In the genomic region with DNA sequence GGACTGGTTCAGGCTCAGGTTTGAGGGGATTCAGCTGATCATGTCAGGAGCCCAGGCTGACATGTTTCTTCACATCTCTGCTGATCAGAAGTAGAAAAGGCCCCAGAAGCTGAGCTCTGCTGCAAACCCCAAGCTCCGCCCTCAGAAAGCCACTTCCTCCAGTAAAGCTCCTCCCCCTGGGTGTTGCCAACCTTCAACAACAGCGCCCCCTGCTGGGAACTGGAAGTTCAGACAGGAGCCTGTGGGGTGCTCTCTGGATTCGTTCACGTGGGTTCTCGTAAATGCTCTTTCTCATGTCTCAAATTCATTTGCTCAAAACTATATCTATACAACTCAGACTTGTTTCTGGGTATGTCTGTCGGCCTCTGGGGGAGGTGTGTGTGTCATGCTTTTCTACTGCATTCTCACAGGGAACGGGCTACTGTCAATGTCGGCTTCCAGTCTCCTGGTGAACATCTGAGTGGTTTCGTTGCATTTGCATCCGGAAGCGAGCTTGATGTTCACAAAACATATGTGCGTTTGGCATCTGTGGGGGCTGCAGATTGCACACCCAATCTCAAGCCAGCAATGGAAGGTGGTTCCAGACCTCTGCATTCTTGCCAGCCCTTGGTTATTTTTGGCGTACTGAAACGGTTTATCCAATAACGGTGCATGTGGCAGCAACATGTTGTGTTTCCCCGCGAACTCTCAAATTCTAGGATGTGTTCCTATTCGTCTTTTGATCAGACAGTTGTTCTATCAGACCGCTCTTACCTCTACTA, we compare ENCODE assay signal across 8 mouse cellular contexts.
A peak's percentile ranks its signal among the peaks of the same experiment; 100 is the strongest.
DNase-seq lines count a peak whose midpoint lies in the region; ATAC-seq and TF ChIP-seq lines count a peak whose summit lies in the region.

No protein-coding gene starts in this region.

- no peaks in the 10 kb centered on the region for H3K9me3 ChIP-seq in lung, postnatal 0 days (ENCODE audit: low read length)
- peaks cover 3% of the 10 kb centered on the region; the same call in 1 of the 2 replicates for H3K9me3 ChIP-seq in hindbrain, embryonic 13.5 days

- no peaks in the 10 kb centered on the region for H3K27me3 ChIP-seq in lung, postnatal 0 days (replicated peaks; ENCODE audit: insufficient read depth, low read length)
- H3K27me3 ChIP-seq in thymus, adult 2 months (ENCODE audit: control insufficient read depth, insufficient read depth, low read length), result no peaks in the 10 kb centered on the region
- H3K27me3 ChIP-seq in hindbrain, embryonic 13.5 days, result no peaks in the 10 kb centered on the region

- no peak overlapping the region for H3K4me2 ChIP-seq in lung, postnatal 0 days (replicated peaks; ENCODE audit: low read depth, low read length)
- H3K4me2 ChIP-seq in hindbrain, embryonic 13.5 days, result no peak overlapping the region

- H3K4me1 ChIP-seq in lung, postnatal 0 days (ENCODE audit: insufficient read depth, low read depth, low read length), result no peaks in the 10 kb centered on the region
- H3K4me1 ChIP-seq in thymus, adult 2 months (replicated peaks; ENCODE audit: control insufficient read depth, insufficient read depth, low read length), result no peaks in the 10 kb centered on the region
- H3K4me1 ChIP-seq in hindbrain, embryonic 13.5 days (replicated peaks), result peaks cover 11% of the 10 kb centered on the region

- no peak overlapping the region for H3K4me3 ChIP-seq in lung, postnatal 0 days (ENCODE audit: low read depth, low read length)
- H3K4me3 ChIP-seq in thymus, adult 2 months (ENCODE audit: control insufficient read depth, insufficient read depth, low read length), result no peak overlapping the region
- H3K4me3 ChIP-seq in hindbrain, embryonic 13.5 days, result no peak overlapping the region

- TF ChIP-seq EP300 in lung, postnatal 0 days (IDR thresholded peaks at IDR 0.05), result no peak

- no peak for ATAC-seq in lung, postnatal 0 days
- ATAC-seq in hindbrain, embryonic 13.5 days (ENCODE audit: low FRiP score), result no peak

- TF ChIP-seq POLR2A in thymus, adult 2 months (IDR thresholded peaks at IDR 0.05; ENCODE audit: control insufficient read depth, extremely low read depth, insufficient read depth, low read length, poor library complexity), result no peak

- peak; percentile 43 for TF ChIP-seq CTCF in lung, postnatal 0 days (IDR thresholded peaks at IDR 0.05)
- TF ChIP-seq CTCF in thymus, adult 2 months (IDR thresholded peaks at IDR 0.05; ENCODE audit: borderline replicate concordance, control insufficient read depth, extremely low read depth, insufficient read depth, low read length, poor library complexity), result no peak

- H3K9ac ChIP-seq in lung, postnatal 0 days (replicated peaks; ENCODE audit: low read depth), result no peak overlapping the region
- H3K9ac ChIP-seq in hindbrain, embryonic 13.5 days, result no peak overlapping the region

- no peak overlapping the region for H3K27ac ChIP-seq in lung, postnatal 0 days (ENCODE audit: low read length)
- H3K27ac ChIP-seq in thymus, adult 2 months (ENCODE audit: control insufficient read depth, insufficient read depth, low read length), result no peak overlapping the region
- H3K27ac ChIP-seq in hindbrain, embryonic 13.5 days, result no peak overlapping the region

- 81% methylated on average over 19 of the region's 19 CpGs for WGBS in lung, postnatal 0 days
- 89% methylated on average over 19 of the region's 19 CpGs for WGBS in thymus, adult 2 months
- 85% methylated on average over 19 of the region's 19 CpGs for WGBS in hindbrain, embryonic 13.5 days

- peak; percentile 15 for DNase-seq in gastrocnemius, adult 18-20 months (ENCODE audit: low spot score)
- no peak for DNase-seq in gastrocnemius, postnatal 25 days
- DNase-seq in ovary, postnatal 36 days (ENCODE audit: low spot score), result peak; percentile 12
- no peak for DNase-seq in ovary, adult 18-20 months (ENCODE audit: low spot score)
- DNase-seq in frontal cortex, postnatal 10 days (ENCODE audit: low spot score in 2 of 2), result peak; percentile 36 to 49
- DNase-seq in lung, postnatal 0 days (ENCODE audit: low spot score), result no peak
- peak; percentile 17 for DNase-seq in thymus, adult 2 months

- H3K36me3 ChIP-seq in lung, postnatal 0 days (ENCODE audit: insufficient read depth, low read length), result no peaks in the 10 kb centered on the region
- no peaks in the 10 kb centered on the region for H3K36me3 ChIP-seq in thymus, adult 2 months (ENCODE audit: control insufficient read depth, insufficient read depth, low read length)
- no peaks in the 10 kb centered on the region for H3K36me3 ChIP-seq in hindbrain, embryonic 13.5 days

Comparison
In these comparisons a context has a peak if more than half of its experiments do, and no peak if none do; other contexts are left out.
1. DNase-seq: peak in gastrocnemius, adult 18-20 months (single experiment), ovary, postnatal 36 days (single experiment), frontal cortex, postnatal 10 days (2 of 2) and thymus, adult 2 months (single experiment); none in gastrocnemius, postnatal 25 days (single experiment), ovary, adult 18-20 months (single experiment) and lung, postnatal 0 days (single experiment).